Mouse (Mus musculus) hindbrain, embryonic 14.5 days (tissue): ENCODE results near the gene Erc1. TPM values are rescaled to one million over a fixed set of nuclear protein-coding genes. Genes with fewer than 3 reads are reported as not detected.

Experiments
- ATAC-seq: fragments of 200-750 bp; cut with Nextera tagmentation; 2 replicates; pipeline ENCODE4 v1.8.0; 2017; ENCODE audit warnings: moderate number of reproducible peaks, mild to moderate bottlenecking, moderate TSS enrichment, moderate library complexity; ENCODE audit not compliant: low FRiP score
- DNase-seq: peaks from one replicate; pipeline ENCODE4 v3.0.0-alpha.2; 2015; ENCODE audit warnings: low spot score
- H3K27ac ChIP-seq: fragments of 300-500 bp; sonication (generic); 2 replicates; pipeline ENCODE4 v1.5.1; 2014; ENCODE audit warnings: mild to moderate bottlenecking, moderate library complexity
- H3K27me3 ChIP-seq: fragments of 300-500 bp; sonication (generic); 2 replicates; pipeline ENCODE4 v1.6.1; 2014; ENCODE audit warnings: mild to moderate bottlenecking, low read length, mixed read lengths; ENCODE audit not compliant: control insufficient read depth, insufficient read depth
- H3K36me3 ChIP-seq: fragments of 300-500 bp; sonication (generic); replicated peaks from 2 replicates; pipeline ENCODE4 v1.6.1; 2014; ENCODE audit not compliant: control insufficient read depth, insufficient read depth
- H3K4me1 ChIP-seq: fragments of 300-500 bp; sonication (generic); replicated peaks from 2 replicates; pipeline ENCODE4 v1.6.1; 2014; ENCODE audit warnings: antibody characterized with exemption, low read length, mixed read lengths; ENCODE audit not compliant: control insufficient read depth, insufficient read depth
- H3K4me2 ChIP-seq: fragments of 300-500 bp; sonication (generic); replicated peaks from 2 replicates; pipeline ENCODE4 v1.6.1; 2014; ENCODE audit warnings: mild to moderate bottlenecking, moderate library complexity
- H3K4me3 ChIP-seq: fragments of 300-500 bp; sonication (generic); replicated peaks from 2 replicates; pipeline ENCODE4 v1.5.1; 2014; ENCODE audit warnings: mild to moderate bottlenecking, low read length
- H3K9ac ChIP-seq: fragments of 300-500 bp; sonication (generic); 2 replicates; pipeline ENCODE4 v1.6.1; 2014
- H3K9me3 ChIP-seq: fragments of 300-500 bp; sonication (generic); 2 replicates; pipeline ENCODE4 v1.6.1; 2016; ENCODE audit warnings: low read length; ENCODE audit not compliant: control insufficient read depth
- WGBS: fragments of 180-500 bp; shearing (Covaris S2); extraction: QIAGEN DNeasy Blood & Tissue Kit; methylation state at CpG from one replicate; pipeline ENCODE4 v1.1.7; 2014; 5-methylcytosine and 5-hydroxymethylcytosine counted together
- polyA plus RNA-seq: library from polyadenylated mRNA; unstranded; fragments of >200 nt; fragmentation: Nextera tagmentation; extraction: Ambion mirVana; gene quantifications from 2 replicates; pipeline ENCODE4 v1.2.1, GENCODE M21; 2014

Gene Erc1
- 64.8 and 66.7 TPM in 2 replicates for polyA plus RNA-seq

DNA sequence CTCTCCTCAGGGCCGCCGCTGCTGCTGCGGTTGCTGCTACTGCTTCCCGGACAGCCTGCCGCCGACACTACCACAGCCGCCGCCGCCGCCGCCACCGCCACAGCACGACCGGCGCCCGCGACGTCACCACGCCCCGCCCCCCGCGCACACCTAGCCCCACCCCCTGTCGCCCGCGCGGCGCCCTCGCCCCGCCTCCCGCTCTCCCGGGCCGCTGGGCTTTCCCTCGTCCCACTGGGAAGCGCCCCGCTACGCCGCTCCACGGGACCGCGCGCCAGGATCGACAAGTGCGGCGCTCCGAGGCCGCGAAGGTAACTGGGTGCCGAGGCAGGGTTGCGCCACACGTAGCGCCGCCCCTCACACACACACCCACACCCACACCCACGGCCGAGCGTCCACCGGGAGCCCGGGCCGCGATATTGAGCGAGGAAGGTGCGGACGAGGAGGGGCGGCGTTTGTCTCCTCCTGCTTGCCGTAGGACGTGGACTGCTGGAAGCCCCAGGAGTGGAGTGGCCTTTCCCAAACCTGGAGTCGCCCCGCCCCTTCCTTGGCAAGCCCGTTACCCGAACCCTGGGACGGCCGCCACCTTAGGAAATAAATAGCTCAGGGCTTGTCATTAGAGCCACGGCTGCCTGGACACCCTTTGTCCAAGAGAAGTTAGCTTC, at the start of gene Erc1:
TSS of gene Erc1 (minus strand) at position 134 of the 662 bp plus-strand sequence.
- 0% methylated on average over 61 of the region's 73 CpGs for WGBS
- peak within 1 kb of the TSS; percentile 97 for H3K27ac ChIP-seq
- H3K36me3 ChIP-seq, result no peaks in the 10 kb centered on the region
- no peaks in the 10 kb centered on the region for H3K27me3 ChIP-seq
- H3K9me3 ChIP-seq, result no peaks in the 10 kb centered on the region
- peak within 1 kb of the TSS; percentile 82 for H3K4me3 ChIP-seq
- peak within 1 kb of the TSS; percentile 87 for H3K9ac ChIP-seq
- peak within 1 kb of the TSS; percentile 74 for H3K4me2 ChIP-seq
- ATAC-seq (peak; percentile 95), DNase-seq (peak; percentile 87)
- peaks cover 20% of the 10 kb centered on the region for H3K4me1 ChIP-seq

DNA sequence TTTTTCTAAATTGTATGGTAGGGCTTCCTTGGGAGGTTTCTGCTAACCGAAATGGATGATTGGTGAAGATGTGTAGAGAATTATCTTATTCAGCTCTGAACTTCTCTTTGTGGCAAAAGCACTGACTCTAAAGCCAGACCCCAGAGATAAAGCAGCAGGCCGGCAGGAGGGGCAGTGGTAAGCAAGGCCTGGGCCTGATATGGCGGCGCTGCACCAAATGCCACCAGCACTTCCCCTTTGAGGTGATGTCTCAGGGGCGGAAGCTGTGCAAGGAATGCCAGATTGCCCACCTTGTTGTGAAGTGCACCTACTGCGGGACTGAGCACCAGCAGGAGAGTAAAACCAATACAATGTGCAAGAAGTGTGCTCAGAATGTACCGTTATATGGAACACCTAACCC, 44.7 kb upstream of the Erc1 start:
- ATAC-seq (no peak), DNase-seq (no peak)
- Histone ChIP-seq H3K9me3 (no peaks in the 10 kb centered on the region), H3K9ac (no peak overlapping the region), H3K27me3 (no peaks in the 10 kb centered on the region), H3K4me1 (no peaks in the 10 kb centered on the region), H3K27ac (no peak overlapping the region), H3K4me3 (no peak overlapping the region), H3K4me2 (no peak overlapping the region), H3K36me3 (no peaks in the 10 kb centered on the region)
- 86% methylated on average over 7 of the region's 7 CpGs for WGBS

- no peaks in the 10 kb centered on the region for H3K27me3 ChIP-seq
- H3K9me3 ChIP-seq, result no peaks in the 10 kb centered on the region
- no peaks in the 10 kb centered on the region for H3K4me1 ChIP-seq
- H3K36me3 ChIP-seq, result no peaks in the 10 kb centered on the region
- WGBS, result 84% methylated on average over 7 of the region's 7 CpGs
- ATAC-seq (no peak), DNase-seq (no peak)
- H3K27ac ChIP-seq, result no peak overlapping the region
- no peak overlapping the region for H3K4me2 ChIP-seq
- H3K4me3 ChIP-seq, result no peak overlapping the region
- no peak overlapping the region for H3K9ac ChIP-seq
Measured at GRCm38 (mm10) chr6:119883151-119883550, 35.2 kb upstream of the Erc1 start.

DNA sequence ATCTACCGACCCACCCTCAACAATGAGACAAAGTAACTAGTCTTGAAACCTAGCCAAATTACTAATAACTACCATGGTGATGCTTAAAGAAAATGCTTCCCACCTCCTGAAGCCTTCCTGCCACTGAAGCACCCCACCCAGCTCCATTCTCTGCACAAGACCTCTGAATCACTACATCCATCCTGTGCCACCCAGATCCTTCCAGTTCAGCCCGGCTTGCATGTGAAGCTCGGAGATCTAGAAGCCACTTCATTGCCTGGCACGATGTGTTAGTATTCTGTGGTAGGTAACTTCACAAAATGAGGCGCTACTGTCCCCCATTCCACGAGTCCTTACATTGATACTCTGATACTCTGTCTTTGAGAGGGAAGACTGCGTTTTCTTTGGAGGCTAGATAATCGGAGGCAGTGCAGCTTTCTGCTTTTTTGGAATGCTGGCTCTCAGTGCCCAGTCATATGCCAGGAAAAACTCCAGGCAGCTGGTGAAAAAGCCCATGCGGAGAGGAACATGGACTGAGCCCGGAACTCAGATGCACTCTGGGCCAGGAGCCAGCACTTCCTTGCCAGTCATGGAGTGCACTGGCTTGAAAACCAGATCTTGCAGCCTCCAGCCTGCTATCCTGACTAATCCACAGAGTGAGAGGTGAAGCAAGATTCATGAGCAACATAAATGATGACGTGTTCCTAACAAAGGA, 16.5 kb upstream of the Erc1 start:
- no peaks in the 10 kb centered on the region for H3K9me3 ChIP-seq
- no peaks in the 10 kb centered on the region for H3K4me1 ChIP-seq
- no peak overlapping the region for H3K4me2 ChIP-seq
- no peaks in the 10 kb centered on the region for H3K36me3 ChIP-seq
- 84% methylated on average over 11 of the region's 11 CpGs for WGBS
- no peak overlapping the region for H3K4me3 ChIP-seq
- no peaks in the 10 kb centered on the region for H3K27me3 ChIP-seq
- DNase-seq, result peak; percentile 73
- no peak overlapping the region for H3K27ac ChIP-seq
- ATAC-seq, result no peak; the same call in 1 of the 2 replicates
- no peak overlapping the region for H3K9ac ChIP-seq

- Histone ChIP-seq H3K36me3 (no peaks in the 10 kb centered on the region), H3K4me3 (no peak overlapping the region), H3K9ac (no peak overlapping the region), H3K4me2 (no peak overlapping the region), H3K9me3 (no peaks in the 10 kb centered on the region), H3K27ac (no peak overlapping the region), H3K4me1 (no peaks in the 10 kb centered on the region), H3K27me3 (no peaks in the 10 kb centered on the region)
- no peak for ATAC-seq
- no peak for DNase-seq
- WGBS, result 35% methylated on average over 8 of the region's 8 CpGs
Measured at GRCm38 (mm10) chr6:119861519-119861918, 13.6 kb upstream of the Erc1 start.

- H3K4me2 ChIP-seq, result no peak overlapping the region
- WGBS, result 93% methylated on average over 2 of the region's 2 CpGs
- no peak overlapping the region for H3K4me3 ChIP-seq
- no peaks in the 10 kb centered on the region for H3K4me1 ChIP-seq
- H3K9ac ChIP-seq, result no peak overlapping the region
- H3K9me3 ChIP-seq, result no peaks in the 10 kb centered on the region
- no peak overlapping the region for H3K27ac ChIP-seq
- DNase-seq (no peak), ATAC-seq (no peak)
- no peaks in the 10 kb centered on the region for H3K36me3 ChIP-seq
- H3K27me3 ChIP-seq, result no peaks in the 10 kb centered on the region
Measured at GRCm38 (mm10) chr6:119860236-119860635, 12.3 kb upstream of the Erc1 start.

GRCm38 (mm10) chr6:119855471-119855870, 7.5 kb upstream of the Erc1 start:
- Histone ChIP-seq H3K4me2 (no peak overlapping the region), H3K36me3 (no peaks in the 10 kb centered on the region), H3K4me3 (no peak overlapping the region), H3K27me3 (no peaks in the 10 kb centered on the region), H3K9me3 (no peaks in the 10 kb centered on the region), H3K4me1 (no peaks in the 10 kb centered on the region), H3K27ac (no peak overlapping the region), H3K9ac (no peak overlapping the region)
- ATAC-seq, result no peak
- DNase-seq, result no peak
- WGBS, result 83% methylated on average over 4 of the region's 4 CpGs

- Histone ChIP-seq H3K4me3 (no peak overlapping the region), H3K27ac (no peak overlapping the region), H3K9me3 (no peaks in the 10 kb centered on the region), H3K4me2 (no peak overlapping the region), H3K27me3 (no peaks in the 10 kb centered on the region), H3K4me1 (peaks cover 3% of the 10 kb centered on the region; the same call in 1 of the 2 replicates), H3K9ac (no peak overlapping the region), H3K36me3 (no peaks in the 10 kb centered on the region)
- no peak for DNase-seq
- 41% methylated on average over 2 of the region's 2 CpGs for WGBS
- ATAC-seq, result no peak
Measured at GRCm38 (mm10) chr6:119854156-119854555, 6.2 kb upstream of the Erc1 start.

- ATAC-seq (no peak), DNase-seq (no peak)
- Histone ChIP-seq H3K9ac (no peak overlapping the region), H3K36me3 (no peaks in the 10 kb centered on the region), H3K27me3 (no peaks in the 10 kb centered on the region), H3K4me2 (no peak overlapping the region), H3K4me3 (no peak overlapping the region), H3K9me3 (no peaks in the 10 kb centered on the region), H3K4me1 (peaks cover 20% of the 10 kb centered on the region), H3K27ac (no peak overlapping the region)
- 96% methylated on average over 3 of the region's 3 CpGs for WGBS
Measured at GRCm38 (mm10) chr6:119849858-119850257, 1.9 kb upstream of the Erc1 start.
